Mouse (Mus musculus) urinary bladder, adult 2 months (tissue): Measurements from ENCODE around the gene Gm49510. TPM values are rescaled to one million over a fixed set of nuclear protein-coding genes. Genes with fewer than 3 reads are reported as not detected.

Experiments used
- DNase-seq: peaks from one replicate; pipeline ENCODE4 v3.0.0; 2022; ENCODE audit warnings: low spot score
- polyA plus RNA-seq: library from polyadenylated mRNA; depleted of rRNA; stranded (reverse); fragments of >200 nt; gene quantifications from 2 replicates; pipeline ENCODE4 v1.2.3, GENCODE M21; 2012; rRNA removed

Gene Gm49510
- polyA plus RNA-seq, 1 experiment = 0.04 TPM

- no peak for DNase-seq
Measured at GRCm38 (mm10) chr15:78946232-78946631, 46.8 kb downstream of the Gm49510 start.

- no peak for DNase-seq
Measured at GRCm38 (mm10) chr15:78947657-78948056, 48.2 kb downstream of the Gm49510 start, which contains the start of gene Triobp. Triobp (plus strand) TSS chr15:78947724.

GRCm38 (mm10) chr15:78948152-78948725, 48.8 kb downstream of the Gm49510 start:
- DNase-seq = no peak

- no peak for DNase-seq
Measured at GRCm38 (mm10) chr15:78948883-78949282, 49.4 kb downstream of the Gm49510 start.

GRCm38 (mm10) chr15:78955663-78956062, 56.2 kb downstream of the Gm49510 start:
- no peak for DNase-seq

- no peak for DNase-seq
Measured at GRCm38 (mm10) chr15:78956351-78956750, 56.9 kb downstream of the Gm49510 start.

- no peak for DNase-seq
Measured at GRCm38 (mm10) chr15:78957021-78957420, 57.6 kb downstream of the Gm49510 start.

GRCm38 (mm10) chr15:78959537-78959936, 60.1 kb downstream of the Gm49510 start:
- no peak for DNase-seq

- DNase-seq = no peak
Measured at GRCm38 (mm10) chr15:78960088-78960487, 60.6 kb downstream of the Gm49510 start.

- DNase-seq = no peak
Measured at GRCm38 (mm10) chr15:78962885-78963284, 63.4 kb downstream of the Gm49510 start.

Other genes starting within 250 kb of the Gm49510 start
- gene Elfn2, start 180.9 kb upstream of the Gm49510 start, polyA plus RNA-seq = 0.03 and 0.04 TPM in 2 replicates
- gene Mfng, start 126.2 kb upstream of the Gm49510 start, polyA plus RNA-seq = 8.0 and 9.2 TPM in 2 replicates
- 8.6 and 9.5 TPM in 2 replicates for gene Card10, start 96.6 kb upstream of the Gm49510 start, polyA plus RNA-seq
- 21.0 and 21.6 TPM in 2 replicates for gene Cdc42ep1, start 57.0 kb upstream of the Gm49510 start, polyA plus RNA-seq
- 1.3 and 2.1 TPM in 2 replicates for gene Lgals2, start 44.1 kb upstream of the Gm49510 start, polyA plus RNA-seq
- gene Gga1, start 22.5 kb upstream of the Gm49510 start, polyA plus RNA-seq = 53.5 and 56.7 TPM in 2 replicates
- gene Sh3bp1, start 101 bp downstream of the Gm49510 start, polyA plus RNA-seq = 34.6 and 35.1 TPM in 2 replicates
- 2.4 and 3.8 TPM in 2 replicates for gene Pdxp, start 14.3 kb downstream of the Gm49510 start, polyA plus RNA-seq
- 979 and 1,151 TPM in 2 replicates for gene Lgals1, start 27.1 kb downstream of the Gm49510 start, polyA plus RNA-seq
- 26.5 and 30.7 TPM in 2 replicates for gene Nol12, start 35.3 kb downstream of the Gm49510 start, polyA plus RNA-seq
- 47.1 and 57.9 TPM in 2 replicates for gene Triobp, start 48.1 kb downstream of the Gm49510 start, polyA plus RNA-seq
- 103 and 117 TPM in 2 replicates for gene H1f0, start 128.8 kb downstream of the Gm49510 start, polyA plus RNA-seq
- 0.14 and 0.19 TPM in 2 replicates for gene Galr3, start 142.2 kb downstream of the Gm49510 start, polyA plus RNA-seq
- gene Ankrd54, start 163.2 kb downstream of the Gm49510 start, polyA plus RNA-seq = 24.5 and 26.0 TPM in 2 replicates
- gene Eif3l, start 175.5 kb downstream of the Gm49510 start, polyA plus RNA-seq = 125 and 145 TPM in 2 replicates
- 63.5 and 79.4 TPM in 2 replicates for gene Micall1, start 209.2 kb downstream of the Gm49510 start, polyA plus RNA-seq
- 145 and 194 TPM in 2 replicates for gene Polr2f, start 241.3 kb downstream of the Gm49510 start, polyA plus RNA-seq
- gene 1700088E04Rik, start 241.6 kb downstream of the Gm49510 start, polyA plus RNA-seq = 3.7 and 4.0 TPM in 2 replicates